Mouse (Mus musculus) gastrocnemius, postnatal 10 days (tissue): Measurements from ENCODE around the gene Ston1. TPM values are rescaled to one million over a fixed set of nuclear protein-coding genes. Genes with fewer than 3 reads are reported as not detected.

Source experiments
- DNase-seq: peaks from one replicate; pipeline ENCODE4 v3.0.0; 2021; ENCODE audit warnings: mixed read lengths
- total RNA-seq, 2 experiments: library from RNA; stranded (reverse); gene quantifications; 2 replicates each; pipeline ENCODE4 v1.2.3; 2021

The Ston1 gene
- total RNA-seq, 2 experiments from 2014 or later = 14.8 to 15.2 TPM

- no peak for DNase-seq
Observed at GRCm38 (mm10) chr17:88626347-88626811, 28.9 kb downstream of the Ston1 start.

- DNase-seq = no peak
Observed at GRCm38 (mm10) chr17:88627150-88627549, 29.7 kb downstream of the Ston1 start.

- DNase-seq = peak; percentile 23
Observed at GRCm38 (mm10) chr17:88628676-88629380, 31.3 kb downstream of the Ston1 start.

GRCm38 (mm10) chr17:88629381-88629759 lies 31.9 kb downstream of the Ston1 start:
- DNase-seq = peak; percentile 32

GRCm38 (mm10) chr17:88629931-88630553 lies 32.6 kb downstream of the Ston1 start:
- peak; percentile 29 for DNase-seq

GRCm38 (mm10) chr17:88630554-88630948 lies 33.1 kb downstream of the Ston1 start:
- DNase-seq = peak; percentile 37

- DNase-seq = no peak
Observed at GRCm38 (mm10) chr17:88632631-88633030, 35.1 kb downstream of the Ston1 start.

GRCm38 (mm10) chr17:88636076-88636475 lies 38.6 kb downstream of the Ston1 start:
- no peak for DNase-seq

- no peak for DNase-seq
Observed at GRCm38 (mm10) chr17:88636587-88636986, 39.1 kb downstream of the Ston1 start.

- peak; percentile 78 for DNase-seq
Observed at GRCm38 (mm10) chr17:88641012-88641411, 43.5 kb downstream of the Ston1 start.

- no peak for DNase-seq
Observed at GRCm38 (mm10) chr17:88641836-88642235, 44.4 kb downstream of the Ston1 start.

GRCm38 (mm10) chr17:88644876-88645275 lies 47.4 kb downstream of the Ston1 start:
- DNase-seq = no peak

- DNase-seq = no peak
Observed at GRCm38 (mm10) chr17:88645299-88645698, 47.8 kb downstream of the Ston1 start.

GRCm38 (mm10) chr17:88647149-88647548 lies 49.7 kb downstream of the Ston1 start:
- DNase-seq = no peak

- DNase-seq = peak; percentile 69
Observed at GRCm38 (mm10) chr17:88652010-88652409, 54.5 kb downstream of the Ston1 start.

- peak; percentile 76 for DNase-seq
Observed at GRCm38 (mm10) chr17:88652702-88653374, 55.4 kb downstream of the Ston1 start.

GRCm38 (mm10) chr17:88653375-88653769 lies 55.9 kb downstream of the Ston1 start:
- no peak for DNase-seq

GRCm38 (mm10) chr17:88658510-88658909 lies 61.0 kb downstream of the Ston1 start:
- DNase-seq = no peak

GRCm38 (mm10) chr17:88666076-88666475 lies 68.6 kb downstream of the Ston1 start:
- no peak for DNase-seq

- DNase-seq = peak; percentile 27
Observed at GRCm38 (mm10) chr17:88668452-88668851, 71.0 kb downstream of the Ston1 start, which contains the start of gene Gtf2a1l. Gene Gtf2a1l (plus strand): TSS chr17:88668660.

- no peak for DNase-seq
Observed at GRCm38 (mm10) chr17:88669921-88670320, 72.4 kb downstream of the Ston1 start.

- DNase-seq = no peak
Observed at GRCm38 (mm10) chr17:88670800-88671199, 73.3 kb downstream of the Ston1 start.
